In the genomic region with DNA sequence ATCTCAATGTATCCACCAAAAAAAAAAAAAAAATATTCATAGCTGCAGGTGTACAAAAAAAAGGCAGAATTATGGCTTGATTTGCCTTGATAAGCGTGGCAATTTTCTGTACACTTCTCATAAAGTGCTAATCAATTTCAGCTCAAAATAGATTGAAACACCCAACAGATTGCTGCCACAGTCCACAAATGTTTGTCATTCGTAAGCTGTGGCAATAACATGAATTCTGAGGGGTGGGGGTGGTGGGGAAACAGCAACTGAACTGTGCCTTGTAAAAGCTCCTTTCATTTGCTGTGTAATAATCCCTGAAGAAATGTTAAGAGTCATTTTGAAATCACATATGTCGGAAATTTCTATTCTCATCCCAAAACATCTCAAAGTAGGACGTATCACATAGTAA, we compare ENCODE assay signal across 23 mouse cellular contexts. TPM values are rescaled to one million over a fixed set of nuclear protein-coding genes. Genes with fewer than 3 reads are reported as not detected.
DNase-seq lines count a peak whose midpoint lies in the region; ATAC-seq and TF ChIP-seq lines count a peak whose summit lies in the region.
"Had no signal": no experiment of that assay in that cellular context is flagged by ENCODE, and none has a peak within 500 bp of the region (broad histone marks: within the 10 kb centered on the region; RNA-seq: fewer than 3 reads in every experiment).

No protein-coding gene starts in this region.

- DNase-seq in forebrain, embryonic 14.5 days (ENCODE audit: low spot score) = peak; percentile 63
- DNase-seq in layer of hippocampus, adult 9-11 months = peak; percentile 54
- no peak for DNase-seq in layer of hippocampus, postnatal 10 days (ENCODE audit: low spot score in 2 of 2)
- DNase-seq in forebrain, postnatal 0 days = peak; percentile 40
- DNase-seq: B cell, adult 2 months; cerebellum, adult 11-12 months; cerebellum, adult 9-10 months; gastrocnemius, postnatal 25 days; heart, postnatal 14 days; kidney, adult 18-20 months had no signal

- no peaks in the 10 kb centered on the region for H3K9me3 ChIP-seq in forebrain, embryonic 14.5 days (replicated peaks; ENCODE audit: control insufficient read depth, low read length)
- H3K9me3 ChIP-seq in forebrain, embryonic 12.5 days = no peaks in the 10 kb centered on the region
- H3K9me3 ChIP-seq in forebrain, postnatal 0 days (ENCODE audit: low read length) = no peaks in the 10 kb centered on the region
- H3K9me3 ChIP-seq: heart, embryonic 10.5 days; heart, embryonic 13.5 days had no signal

- no peak overlapping the region for H3K9ac ChIP-seq in forebrain, embryonic 14.5 days (ENCODE audit: low read length)
- no peak overlapping the region for H3K9ac ChIP-seq in forebrain, embryonic 12.5 days
- no peak overlapping the region for H3K9ac ChIP-seq in forebrain, postnatal 0 days
- H3K9ac ChIP-seq: hindbrain, embryonic 14.5 days had no signal

- H3K4me2 ChIP-seq in forebrain, embryonic 14.5 days (ENCODE audit: low read length) = no peak overlapping the region
- no peak overlapping the region for H3K4me2 ChIP-seq in forebrain, embryonic 12.5 days
- H3K4me2 ChIP-seq in forebrain, postnatal 0 days (ENCODE audit: low read depth) = no peak overlapping the region
- H3K4me2 ChIP-seq: heart, embryonic 13.5 days; hindbrain, embryonic 14.5 days had no signal

- no peaks in the 10 kb centered on the region for H3K4me1 ChIP-seq in forebrain, embryonic 14.5 days (ENCODE audit: control insufficient read depth, insufficient read depth, low read length)
- peaks cover 4% of the 10 kb centered on the region; the same call in 1 of the 2 replicates for H3K4me1 ChIP-seq in forebrain, embryonic 12.5 days
- peaks cover 3% of the 10 kb centered on the region; the same call in 1 of the 2 replicates for H3K4me1 ChIP-seq in forebrain, postnatal 0 days (ENCODE audit: insufficient read depth)

- no peaks in the 10 kb centered on the region for H3K27me3 ChIP-seq in forebrain, embryonic 14.5 days (replicated peaks; ENCODE audit: control insufficient read depth, insufficient read depth, low read length)
- no peaks in the 10 kb centered on the region for H3K27me3 ChIP-seq in forebrain, embryonic 12.5 days
- no peaks in the 10 kb centered on the region for H3K27me3 ChIP-seq in forebrain, postnatal 0 days (ENCODE audit: insufficient read depth, low read length)
- H3K27me3 ChIP-seq: CH12.LX; heart, embryonic 13.5 days; Patski had no signal

- 76% methylated on average over 4 of the region's 4 CpGs for WGBS in forebrain, embryonic 14.5 days
- 80% methylated on average over 4 of the region's 4 CpGs for WGBS in forebrain, embryonic 12.5 days
- WGBS in forebrain, postnatal 0 days = 54% methylated on average over 4 of the region's 4 CpGs

- H3K4me3 ChIP-seq in forebrain, embryonic 14.5 days (ENCODE audit: low read depth, low read length) = no peak overlapping the region
- no peak overlapping the region for H3K4me3 ChIP-seq in forebrain, embryonic 12.5 days (replicated peaks)
- H3K4me3 ChIP-seq in forebrain, postnatal 0 days (ENCODE audit: low read depth, low read length) = no peak overlapping the region
- H3K4me3 ChIP-seq: heart, adult 2 months; heart, embryonic 10.5 days; heart, embryonic 13.5 days had no signal

- H3K36me3 ChIP-seq in forebrain, embryonic 14.5 days (ENCODE audit: control insufficient read depth, insufficient read depth, low read length) = no peaks in the 10 kb centered on the region
- H3K36me3 ChIP-seq in forebrain, embryonic 12.5 days (replicated peaks) = no peaks in the 10 kb centered on the region
- no peaks in the 10 kb centered on the region for H3K36me3 ChIP-seq in forebrain, postnatal 0 days (ENCODE audit: insufficient read depth)
- H3K36me3 ChIP-seq: G1E; heart, embryonic 10.5 days; heart, embryonic 13.5 days had no signal

- no peak for TF ChIP-seq CTCF in forebrain, postnatal 0 days (IDR thresholded peaks at IDR 0.05; ENCODE audit: low read depth)

- peak; percentile 35; the same call in 1 of the 2 replicates for ATAC-seq in forebrain, embryonic 14.5 days
- no peak for ATAC-seq in forebrain, embryonic 12.5 days (ENCODE audit: low FRiP score)
- peak; percentile 69 for ATAC-seq in forebrain, postnatal 0 days
- ATAC-seq in megakaryocyte progenitor cell, adult 5-6 weeks (replicated peaks; ENCODE audit: poor library complexity) = no peak
- ATAC-seq: hindbrain, postnatal 0 days; inflammation-experienced regulatory T-cells, adult 6 months; intestine, embryonic 16.5 days had no signal

- H3K27ac ChIP-seq in forebrain, embryonic 14.5 days (ENCODE audit: low read depth, low read length) = no peak overlapping the region
- H3K27ac ChIP-seq in forebrain, embryonic 12.5 days = no peak overlapping the region
- H3K27ac ChIP-seq in forebrain, postnatal 0 days (ENCODE audit: low read depth, low read length) = no peak overlapping the region
- H3K27ac ChIP-seq: heart, adult 2 months; heart, embryonic 10.5 days; heart, embryonic 13.5 days; hindbrain, embryonic 14.5 days; hindbrain, postnatal 0 days had no signal

RNA-seq across cellular contexts. Expression of a gene that starts 51.4 kb away (rescaled TPM):
- 4.9 and 5.0 TPM in 2 replicates for polyA plus RNA-seq in forebrain, embryonic 14.5 days (2014; fragmentation: Nextera tagmentation; extraction: Ambion mirVana)
- 8.2 and 8.7 TPM in 2 replicates for polyA plus RNA-seq in forebrain, embryonic 12.5 days (2016; fragmentation: Nextera tagmentation; extraction: Ambion mirVana)
- 10 to 100 TPM; 15.9 to 17.4 TPM for total RNA-seq in layer of hippocampus, postnatal 10 days (2021)
- total RNA-seq in forebrain, postnatal 0 days (2014; rRNA removed) = 7.4 and 7.8 TPM in 2 replicates
- polyA plus RNA-seq in forebrain, postnatal 0 days (2015; fragmentation: Nextera tagmentation; extraction: Ambion mirVana) = 2.5 and 3.7 TPM in 2 replicates
- not detected in 2 replicates for total RNA-seq in megakaryocyte progenitor cell, adult 5-6 weeks (2015)
- not detected in 2 replicates for total RNA-seq in megakaryocyte progenitor cell, adult 5-6 weeks (2017)
- total RNA-seq: CH12.LX; granulocyte monocyte progenitor cell, adult 5-6 weeks had no signal
- polyA plus RNA-seq: G1E; inflammation-experienced regulatory T-cells, adult 6 months had no signal

Comparison
In these comparisons a context has a peak if more than half of its experiments do, and no peak if none do; other contexts are left out.
1. ATAC-seq: peak in forebrain, embryonic 14.5 days (single experiment) and forebrain, postnatal 0 days (single experiment); none in forebrain, embryonic 12.5 days (single experiment) and megakaryocyte progenitor cell, adult 5-6 weeks (single experiment).
2. DNase-seq: peak in forebrain, embryonic 14.5 days (single experiment), layer of hippocampus, adult 9-11 months (single experiment) and forebrain, postnatal 0 days (single experiment); none in layer of hippocampus, postnatal 10 days (0 of 2).